In genomic region chr6:37870245-37871136, GRCm38 (mm10) we compare ENCODE assay signal across 8 mouse cellular contexts. TPM values are rescaled to one million over a fixed set of nuclear protein-coding genes. Genes with fewer than 3 reads are reported as not detected.
DNase-seq lines count a peak whose midpoint lies in the region; ATAC-seq lines count a peak whose summit lies in the region.

Trim24 (plus strand) TSS chr6:37870811.

- H3K9ac ChIP-seq in hindbrain, embryonic 12.5 days: peak within 1 kb of the TSS; percentile 95

- peak within 1 kb of the TSS; percentile 50 for H3K4me2 ChIP-seq in hindbrain, embryonic 12.5 days (replicated peaks)

- no peaks in the 10 kb centered on the region for H3K4me1 ChIP-seq in hindbrain, embryonic 12.5 days

- H3K4me3 ChIP-seq in hindbrain, embryonic 12.5 days: peak within 1 kb of the TSS; percentile 92

- H3K27ac ChIP-seq in hindbrain, embryonic 12.5 days: peak within 1 kb of the TSS; percentile 100

- WGBS in hindbrain, embryonic 12.5 days: under 1% methylated on average over 73 of the region's 89 CpGs

- DNase-seq in NIH3T3 (ENCODE audit: low read depth): peak; percentile 100
- peak; percentile 100 for DNase-seq in cerebellum, postnatal 10 days
- DNase-seq in frontal cortex, postnatal 10 days (ENCODE audit: low spot score in 2 of 2): peak; percentile 92 to 95
- DNase-seq in layer of hippocampus, postnatal 14 days (ENCODE audit: low spot score in 2 of 2): peak; percentile 93 to 95
- DNase-seq in lung, postnatal 14 days: peak; percentile 96
- peak; percentile 91 for DNase-seq in retina, adult 2 months (ENCODE audit: low read depth, low spot score)
- peak; percentile 93 to 96 for DNase-seq in thymus, postnatal 36 days

- H3K36me3 ChIP-seq in hindbrain, embryonic 12.5 days: peaks cover 22% of the 10 kb centered on the region

- no peaks in the 10 kb centered on the region for H3K27me3 ChIP-seq in hindbrain, embryonic 12.5 days

- ATAC-seq in hindbrain, embryonic 12.5 days (ENCODE audit: low FRiP score): peak; percentile 99

- peaks cover 32% of the 10 kb centered on the region for H3K9me3 ChIP-seq in hindbrain, embryonic 12.5 days (replicated peaks)

RNA-seq across cellular contexts. Expression of gene Trim24, which starts in this region (rescaled TPM):
- 36.7 and 37.8 TPM in 2 replicates for polyA plus RNA-seq in hindbrain, embryonic 12.5 days (2016; fragmentation: Nextera tagmentation; extraction: Ambion mirVana)
- 10 to 100 TPM; 40.4 to 43.2 TPM for total RNA-seq in layer of hippocampus, postnatal 14 days (2021)

Comparison
In these comparisons a context has a peak if more than half of its experiments do, and no peak if none do; other contexts are left out.
1. Peak in every context shown above with its lines: DNase-seq, ATAC-seq, H3K4me3 ChIP-seq and H3K27ac ChIP-seq.